Mouse (Mus musculus) stomach, embryonic 16.5 days (tissue): ENCODE data around the gene Ebna1bp2. TPM values are rescaled to one million over a fixed set of nuclear protein-coding genes. Genes with fewer than 3 reads are reported as not detected.

Experiments
- polyA plus RNA-seq: library from polyadenylated mRNA; unstranded; fragments of >200 nt; fragmentation: Nextera tagmentation; extraction: Ambion mirVana; gene quantifications from 2 replicates; pipeline ENCODE4 v1.2.1, GENCODE M21; 2015

Gene Ebna1bp2
- polyA plus RNA-seq, 1 experiment from 2014 or later = 120 TPM

Other genes starting within 250 kb of the Ebna1bp2 start
- 6.7 and 6.8 TPM in 2 replicates for gene Szt2, start 211.5 kb upstream of the Ebna1bp2 start, polyA plus RNA-seq
- gene Med8, start 211.5 kb upstream of the Ebna1bp2 start, polyA plus RNA-seq = 91.0 and 92.0 TPM in 2 replicates
- 171 and 204 TPM in 2 replicates for gene Elovl1, start 192.7 kb upstream of the Ebna1bp2 start, polyA plus RNA-seq
- 192 TPM in 2 replicates for gene Cdc20, start 183.4 kb upstream of the Ebna1bp2 start, polyA plus RNA-seq
- 0.48 and 0.50 TPM in 2 replicates for gene Mpl, start 163.3 kb upstream of the Ebna1bp2 start, polyA plus RNA-seq
- 25.4 and 27.6 TPM in 2 replicates for gene Tie1, start 130.7 kb upstream of the Ebna1bp2 start, polyA plus RNA-seq
- 31.8 and 36.6 TPM in 2 replicates for gene 2610528J11Rik, start 93.8 kb upstream of the Ebna1bp2 start, polyA plus RNA-seq
- gene Tmem125, start 76.8 kb upstream of the Ebna1bp2 start, polyA plus RNA-seq = 16.7 and 24.0 TPM in 2 replicates
- 0.25 TPM in 2 replicates for gene Cfap57, start within 50 bp of the Ebna1bp2 start, polyA plus RNA-seq
- gene Olfr62, start 38.2 kb downstream of the Ebna1bp2 start, polyA plus RNA-seq = not detected in 2 replicates
- not detected in 2 replicates for gene Olfr1342, start 72.0 kb downstream of the Ebna1bp2 start, polyA plus RNA-seq
- gene Olfr1341, start 82.7 kb downstream of the Ebna1bp2 start, polyA plus RNA-seq = not detected in 2 replicates
- gene Olfr1340, start 99.3 kb downstream of the Ebna1bp2 start, polyA plus RNA-seq = not detected in 2 replicates
- not detected in 2 replicates for gene Olfr1339, start 111.4 kb downstream of the Ebna1bp2 start, polyA plus RNA-seq
- not detected in 2 replicates for gene Olfr1338, start 137.9 kb downstream of the Ebna1bp2 start, polyA plus RNA-seq
- gene Olfr1337, start 161.8 kb downstream of the Ebna1bp2 start, polyA plus RNA-seq = not detected in 2 replicates
- gene Olfr1335, start 189.1 kb downstream of the Ebna1bp2 start, polyA plus RNA-seq = not detected in 2 replicates
- gene Olfr1333, start 215.5 kb downstream of the Ebna1bp2 start, polyA plus RNA-seq = not detected in 2 replicates
- gene Olfr1331, start 243.8 kb downstream of the Ebna1bp2 start, polyA plus RNA-seq = not detected in 2 replicates